Mouse (Mus musculus): ENCODE measurements around the gene Bcar3.

GRCm38 (mm10) chr3:122245215-122245877 lies 48.6 kb upstream of the Bcar3 start, which contains the start of gene Gclm:
- peak; percentile 54; the same call in 1 of the 2 replicates for TF ChIP-seq EP300 (IDR thresholded peaks at IDR 0.05; ENCODE audit: insufficient read depth, low read depth, low read length)
- TF ChIP-seq CTCF (IDR thresholded peaks at IDR 0.05; ENCODE audit: low read depth, low read length): peak; percentile 44
